Mouse (Mus musculus): ENCODE results near the gene Prkcg.

DNA sequence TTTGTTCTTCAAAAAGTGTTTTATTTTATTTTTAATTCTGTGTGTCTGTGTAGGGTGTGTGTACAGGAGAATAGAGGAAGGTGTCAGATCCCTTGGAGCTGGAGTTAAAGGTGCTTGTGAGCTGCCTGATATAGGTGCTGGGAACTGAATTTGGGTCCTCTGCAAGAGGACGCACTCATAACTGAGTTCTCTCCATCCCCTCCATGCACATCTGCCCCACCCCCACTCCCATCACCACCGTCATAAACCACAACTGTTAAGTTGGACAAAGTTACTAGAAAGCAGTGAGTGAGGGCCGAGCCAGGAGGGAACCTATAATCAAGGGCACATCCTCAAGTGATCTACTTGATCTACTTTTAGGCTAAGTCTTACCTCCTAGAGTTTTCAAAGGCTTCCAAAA lies 54.9 kb downstream of the Prkcg start:
- TF ChIP-seq POLR2A (IDR thresholded peaks at IDR 0.05; ENCODE audit: borderline replicate concordance, extremely low read depth, insufficient read depth, insufficient read length, poor library complexity, severe bottlenecking) (no peak), CTCF (IDR thresholded peaks at IDR 0.05; ENCODE audit: borderline replicate concordance, extremely low read depth, insufficient read depth, insufficient read length) (no peak)
